Mouse (Mus musculus): ENCODE data around the gene Arhgef26.
A peak's percentile ranks its signal among the peaks of the same experiment; 100 is the strongest.

Gene Arhgef26

GRCm38 (mm10) chr3:62452961-62453360 lies 114.8 kb downstream of the Arhgef26 start:
- DNase-seq, result no peak

GRCm38 (mm10) chr3:62454096-62454495 lies 116.0 kb downstream of the Arhgef26 start:
- no peak for DNase-seq

DNA sequence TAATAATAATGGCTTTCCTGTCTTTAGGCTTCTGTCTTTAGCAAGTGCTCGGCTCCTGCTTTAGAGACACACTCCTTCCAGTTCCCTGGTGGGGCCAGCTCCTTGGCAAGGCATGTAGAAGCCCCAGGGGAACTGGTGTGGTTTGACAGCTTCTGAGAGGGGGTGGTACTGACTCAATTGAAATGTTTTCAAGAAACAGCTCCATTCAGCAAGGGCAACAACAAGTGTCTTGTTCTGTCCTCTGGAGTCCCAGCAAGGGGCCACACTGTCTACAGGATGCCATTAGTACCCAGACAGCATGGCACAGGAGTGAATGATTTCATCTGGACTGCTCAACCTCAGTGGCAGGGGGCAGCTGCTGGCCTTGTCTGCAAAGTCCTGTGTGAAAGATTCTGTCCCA lies 117.7 kb downstream of the Arhgef26 start:
- DNase-seq, result no peak

DNA sequence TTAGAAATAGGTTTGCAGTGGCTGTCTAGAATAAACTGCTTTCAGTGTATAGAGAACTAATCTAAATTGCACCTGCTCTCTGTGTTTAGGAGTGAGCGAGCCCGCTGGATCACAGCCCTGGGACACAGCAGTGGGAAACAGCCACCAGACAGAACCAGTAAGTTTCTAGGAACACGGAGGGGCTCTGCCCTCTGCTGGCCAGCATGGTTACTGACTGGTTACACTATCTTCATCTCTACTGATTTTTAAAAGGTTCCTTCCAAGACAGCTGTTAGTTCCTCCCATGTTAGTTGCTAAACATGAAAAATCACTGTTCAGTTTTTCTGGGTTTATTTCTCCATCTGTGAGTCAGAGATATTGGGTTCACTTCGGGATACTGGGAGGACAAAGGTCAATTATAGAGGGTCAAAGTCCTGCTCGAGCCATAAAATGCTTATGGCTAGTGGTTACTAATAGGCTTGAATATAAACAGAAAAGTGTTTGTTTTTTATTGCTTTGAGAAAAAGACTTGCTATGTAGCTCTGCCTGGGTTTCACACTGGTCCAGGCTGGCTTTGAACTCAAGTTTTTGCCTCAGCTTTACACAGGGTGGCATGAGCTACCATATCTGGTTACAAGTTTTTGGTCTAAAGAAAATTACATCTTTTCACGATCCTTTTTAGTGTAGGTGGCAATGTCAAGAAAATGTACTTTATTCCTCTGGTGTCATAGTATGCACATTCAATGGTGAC lies 120.3 kb downstream of the Arhgef26 start:
- DNase-seq, result peak; percentile 60

GRCm38 (mm10) chr3:62459483-62459882 lies 121.3 kb downstream of the Arhgef26 start:
- DNase-seq, result no peak

- DNase-seq, result no peak
These were observed 126.1 kb downstream of the Arhgef26 start for GRCm38 (mm10) chr3:62464276-62464675.

- no peak for DNase-seq
These were observed 132.0 kb downstream of the Arhgef26 start for GRCm38 (mm10) chr3:62470179-62470578.

- no peak for DNase-seq
These were observed 146.2 kb downstream of the Arhgef26 start for GRCm38 (mm10) chr3:62484340-62484739.

- DNase-seq, result no peak
These were observed 154.4 kb downstream of the Arhgef26 start for GRCm38 (mm10) chr3:62492568-62492967.

DNA sequence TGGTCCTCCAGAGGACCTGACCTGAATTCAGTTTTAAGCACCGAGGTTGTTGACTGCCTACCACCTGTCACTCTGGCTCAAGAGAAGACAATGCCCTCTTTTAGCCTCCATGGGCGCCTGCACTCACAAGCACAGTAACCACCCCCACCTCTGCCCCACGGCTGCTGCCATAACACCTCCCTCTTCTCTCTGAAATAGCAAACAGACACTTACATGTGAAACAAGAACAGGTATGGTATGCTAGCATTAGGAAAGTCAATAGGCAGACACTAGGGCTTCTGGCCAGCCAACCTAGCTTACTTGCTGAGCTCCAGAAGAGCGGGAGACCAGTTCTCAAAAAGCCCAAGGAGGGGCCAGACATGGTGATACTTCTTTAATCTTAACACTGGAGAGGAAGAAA lies 161.2 kb downstream of the Arhgef26 start:
- DNase-seq, result no peak

DNA sequence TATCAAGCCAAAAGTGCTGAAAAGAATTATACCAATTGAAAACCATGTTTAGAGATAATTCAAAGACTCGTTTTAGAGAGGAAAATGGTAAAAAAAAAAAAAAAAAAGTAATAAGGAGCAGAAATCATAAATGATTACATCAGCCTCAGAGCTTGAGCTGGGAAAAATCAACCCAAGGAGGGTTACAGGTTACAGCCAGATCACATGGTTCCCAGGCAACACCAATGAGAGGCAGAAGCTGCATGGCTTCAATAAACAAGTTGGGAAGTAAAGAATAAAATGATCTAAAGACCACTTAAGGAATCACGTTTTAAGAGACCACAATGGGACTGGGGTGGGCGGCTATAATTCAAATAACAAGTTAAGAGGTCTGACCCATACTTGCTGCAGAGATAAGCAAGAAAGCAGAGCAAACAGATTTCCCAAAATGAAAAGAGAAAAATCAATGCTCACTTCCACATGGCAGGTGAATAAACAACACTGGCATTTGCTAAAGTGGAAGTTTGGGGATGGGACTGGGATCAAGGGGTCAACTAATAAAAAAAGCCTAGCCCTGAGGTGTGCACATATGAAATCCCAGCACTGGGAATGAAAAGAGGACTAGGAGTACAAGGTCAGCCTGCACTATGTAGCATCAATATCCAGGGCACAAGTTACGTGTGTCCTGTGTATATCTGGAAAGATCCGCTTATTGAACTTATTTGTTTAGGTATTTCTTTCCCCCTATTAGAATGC lies 167.2 kb downstream of the Arhgef26 start:
- no peak for DNase-seq

GRCm38 (mm10) chr3:62506488-62507205 lies 168.5 kb downstream of the Arhgef26 start, which contains the start of gene Dhx36:
Dhx36 (minus strand) TSS chr3:62507004.
- DNase-seq, result peak; percentile 97

DNA sequence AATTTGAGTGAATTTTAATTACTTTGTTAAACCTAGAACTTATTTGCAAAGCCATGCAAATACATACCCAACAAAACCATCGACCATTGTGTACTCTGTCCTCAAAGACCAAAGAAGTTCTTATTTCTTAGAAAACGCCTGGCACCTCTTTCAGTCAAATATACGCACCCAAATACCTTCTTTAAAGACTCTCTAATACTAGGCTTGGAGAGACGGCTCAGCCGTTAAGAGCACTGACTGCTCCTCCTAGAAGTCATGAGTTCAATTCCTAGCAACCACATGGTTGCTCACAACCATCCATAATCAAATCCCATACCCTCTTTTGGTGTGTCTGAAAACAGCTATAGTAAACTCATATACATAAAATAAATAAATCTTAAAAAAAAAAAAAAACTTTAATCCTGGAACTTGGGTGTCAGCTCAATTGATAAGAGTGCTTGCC lies 169.1 kb downstream of the Arhgef26 start:
- DNase-seq, result no peak
